Mouse (Mus musculus): ENCODE data around the gene Csnk2b. TPM values are rescaled to one million over a fixed set of nuclear protein-coding genes. Genes with fewer than 3 reads are reported as not detected.
A peak's percentile ranks its signal among the peaks of the same experiment; 100 is the strongest.

Csnk2b gene
- polyA plus RNA-seq (2014; fragmentation: Nextera tagmentation; extraction: Ambion mirVana): 303 and 319 TPM in 2 replicates

GRCm38 (mm10) chr17:35121871-35122303, at the start of gene Csnk2b:
Csnk2b (minus strand) TSS chr17:35122053.
- no peaks in the 10 kb centered on the region for H3K27me3 ChIP-seq (ENCODE audit: control insufficient read depth, insufficient read depth, low read length)
- peak within 1 kb of the TSS; percentile 93 for H3K9ac ChIP-seq (ENCODE audit: low read length)
- no peak for ATAC-seq (ENCODE audit: insufficient read depth, low FRiP score, low TSS enrichment)
- peak within 1 kb of the TSS; percentile 87 for H3K27ac ChIP-seq (ENCODE audit: low read depth, low read length)
- H3K4me3 ChIP-seq (ENCODE audit: low read depth, low read length): peak within 1 kb of the TSS; percentile 97
- H3K36me3 ChIP-seq (ENCODE audit: control insufficient read depth, insufficient read depth, low read length): peaks cover 10% of the 10 kb centered on the region
- H3K9me3 ChIP-seq (ENCODE audit: control insufficient read depth, low read length): no peaks in the 10 kb centered on the region
- H3K4me1 ChIP-seq (ENCODE audit: control insufficient read depth, insufficient read depth, low read length): peaks cover 17% of the 10 kb centered on the region
- WGBS: 0% methylated on average over 19 of the region's 19 CpGs
- peak; percentile 66 for DNase-seq (ENCODE audit: low spot score)
- H3K4me2 ChIP-seq (ENCODE audit: low read depth): peak within 1 kb of the TSS; percentile 98

- Histone ChIP-seq H3K27me3 (ENCODE audit: control insufficient read depth, insufficient read depth, low read length) (no peaks in the 10 kb centered on the region), H3K9ac (ENCODE audit: low read length) (no peak overlapping the region), H3K4me2 (ENCODE audit: low read depth) (no peak overlapping the region), H3K9me3 (ENCODE audit: control insufficient read depth, low read length) (no peaks in the 10 kb centered on the region), H3K27ac (ENCODE audit: low read depth, low read length) (no peak overlapping the region), H3K4me3 (ENCODE audit: low read depth, low read length) (no peak overlapping the region), H3K4me1 (ENCODE audit: control insufficient read depth, insufficient read depth, low read length) (peaks cover 8% of the 10 kb centered on the region), H3K36me3 (ENCODE audit: control insufficient read depth, insufficient read depth, low read length) (no peaks in the 10 kb centered on the region)
- ATAC-seq (ENCODE audit: insufficient read depth, low FRiP score, low TSS enrichment) (no peak), DNase-seq (ENCODE audit: low spot score) (no peak)
- 22% methylated on average over 4 of the region's 4 CpGs for WGBS
These were observed 46.8 kb upstream of the Csnk2b start for GRCm38 (mm10) chr17:35168541-35169207.

- no peak overlapping the region for H3K9ac ChIP-seq (ENCODE audit: low read length)
- H3K27ac ChIP-seq (ENCODE audit: low read depth, low read length): no peak overlapping the region
- no peak for DNase-seq (ENCODE audit: low spot score)
- H3K27me3 ChIP-seq (ENCODE audit: control insufficient read depth, insufficient read depth, low read length): no peaks in the 10 kb centered on the region
- no peak overlapping the region for H3K4me2 ChIP-seq (ENCODE audit: low read depth)
- no peak overlapping the region for H3K4me3 ChIP-seq (ENCODE audit: low read depth, low read length)
- peaks cover 12% of the 10 kb centered on the region for H3K4me1 ChIP-seq (ENCODE audit: control insufficient read depth, insufficient read depth, low read length)
- 87% methylated on average over 7 of the region's 7 CpGs for WGBS
- ATAC-seq (ENCODE audit: insufficient read depth, low FRiP score, low TSS enrichment): no peak
- H3K9me3 ChIP-seq (ENCODE audit: control insufficient read depth, low read length): no peaks in the 10 kb centered on the region
- no peaks in the 10 kb centered on the region for H3K36me3 ChIP-seq (ENCODE audit: control insufficient read depth, insufficient read depth, low read length)
These were observed 45.9 kb upstream of the Csnk2b start for GRCm38 (mm10) chr17:35167794-35168193.

GRCm38 (mm10) chr17:35166352-35167035, 44.6 kb upstream of the Csnk2b start:
- Histone ChIP-seq H3K36me3 (ENCODE audit: control insufficient read depth, insufficient read depth, low read length) (peaks cover 6% of the 10 kb centered on the region), H3K4me2 (ENCODE audit: low read depth) (peak overlapping the region; percentile 71), H3K27me3 (ENCODE audit: control insufficient read depth, insufficient read depth, low read length) (no peaks in the 10 kb centered on the region), H3K4me1 (ENCODE audit: control insufficient read depth, insufficient read depth, low read length) (peaks cover 16% of the 10 kb centered on the region), H3K4me3 (ENCODE audit: low read depth, low read length) (peak overlapping the region; percentile 86), H3K27ac (ENCODE audit: low read depth, low read length) (peak overlapping the region; percentile 93; the same call in 1 of the 2 replicates), H3K9me3 (ENCODE audit: control insufficient read depth, low read length) (no peaks in the 10 kb centered on the region), H3K9ac (ENCODE audit: low read length) (no peak overlapping the region)
- WGBS: 63% methylated on average over 8 of the region's 8 CpGs
- DNase-seq (ENCODE audit: low spot score) (peak; percentile 60), ATAC-seq (ENCODE audit: insufficient read depth, low FRiP score, low TSS enrichment) (no peak)

- Histone ChIP-seq H3K9me3 (ENCODE audit: control insufficient read depth, low read length) (no peaks in the 10 kb centered on the region), H3K27me3 (ENCODE audit: control insufficient read depth, insufficient read depth, low read length) (no peaks in the 10 kb centered on the region), H3K4me3 (ENCODE audit: low read depth, low read length) (peak overlapping the region; percentile 86), H3K9ac (ENCODE audit: low read length) (peak overlapping the region; percentile 60), H3K36me3 (ENCODE audit: control insufficient read depth, insufficient read depth, low read length) (peaks cover 11% of the 10 kb centered on the region), H3K27ac (ENCODE audit: low read depth, low read length) (peak overlapping the region; percentile 93), H3K4me2 (ENCODE audit: low read depth) (peak overlapping the region; percentile 71), H3K4me1 (ENCODE audit: control insufficient read depth, insufficient read depth, low read length) (peaks cover 16% of the 10 kb centered on the region)
- ATAC-seq (ENCODE audit: insufficient read depth, low FRiP score, low TSS enrichment) (peak; percentile 79), DNase-seq (ENCODE audit: low spot score) (no peak)
- WGBS: 26% methylated on average over 12 of the region's 12 CpGs
These were observed 43.8 kb upstream of the Csnk2b start for GRCm38 (mm10) chr17:35165451-35166155.

GRCm38 (mm10) chr17:35164568-35165450, 43.0 kb upstream of the Csnk2b start, which contains the start of gene Prrc2a:
Prrc2a (minus strand) TSS chr17:35164897.
- Histone ChIP-seq H3K27me3 (ENCODE audit: control insufficient read depth, insufficient read depth, low read length) (no peaks in the 10 kb centered on the region), H3K9me3 (ENCODE audit: control insufficient read depth, low read length) (no peaks in the 10 kb centered on the region), H3K4me2 (ENCODE audit: low read depth) (peak within 1 kb of the TSS; percentile 79), H3K9ac (ENCODE audit: low read length) (peak within 1 kb of the TSS; percentile 99), H3K27ac (ENCODE audit: low read depth, low read length) (peak within 1 kb of the TSS; percentile 93), H3K4me3 (ENCODE audit: low read depth, low read length) (peak within 1 kb of the TSS; percentile 86), H3K36me3 (ENCODE audit: control insufficient read depth, insufficient read depth, low read length) (peaks cover 19% of the 10 kb centered on the region), H3K4me1 (ENCODE audit: control insufficient read depth, insufficient read depth, low read length) (peaks cover 16% of the 10 kb centered on the region)
- ATAC-seq (ENCODE audit: insufficient read depth, low FRiP score, low TSS enrichment) (peak; percentile 94), DNase-seq (ENCODE audit: low spot score) (peak; percentile 98)
- WGBS: under 1% methylated on average over 67 of the region's 89 CpGs

- Histone ChIP-seq H3K27ac (ENCODE audit: low read depth, low read length) (peak overlapping the region; percentile 92), H3K4me1 (ENCODE audit: control insufficient read depth, insufficient read depth, low read length) (peaks cover 16% of the 10 kb centered on the region), H3K4me3 (ENCODE audit: low read depth, low read length) (peak overlapping the region; percentile 86), H3K9me3 (ENCODE audit: control insufficient read depth, low read length) (no peaks in the 10 kb centered on the region), H3K9ac (ENCODE audit: low read length) (peak overlapping the region; percentile 99), H3K36me3 (ENCODE audit: control insufficient read depth, insufficient read depth, low read length) (peaks cover 25% of the 10 kb centered on the region), H3K27me3 (ENCODE audit: control insufficient read depth, insufficient read depth, low read length) (no peaks in the 10 kb centered on the region), H3K4me2 (ENCODE audit: low read depth) (peak overlapping the region; percentile 79)
- no peak for ATAC-seq (ENCODE audit: insufficient read depth, low FRiP score, low TSS enrichment)
- DNase-seq (ENCODE audit: low spot score): no peak
- WGBS: 0% methylated on average over 15 of the region's 28 CpGs
These were observed 42.3 kb upstream of the Csnk2b start for GRCm38 (mm10) chr17:35164218-35164567.
